Mouse (Mus musculus) lung, postnatal 0 days (tissue): ENCODE measurements around the gene Foxb2.

Experiments used
- CTCF ChIP-seq: IDR thresholded peaks from 2 replicates; pipeline ENCODE4 v1.5.1; 2016; ENCODE audit warnings: antibody characterized with exemption, mild to moderate bottlenecking
- EP300 ChIP-seq: IDR thresholded peaks from 2 replicates; pipeline ENCODE4 v1.6.1; 2016; ENCODE audit warnings: antibody characterized with exemption, mild to moderate bottlenecking, control low read depth

DNA sequence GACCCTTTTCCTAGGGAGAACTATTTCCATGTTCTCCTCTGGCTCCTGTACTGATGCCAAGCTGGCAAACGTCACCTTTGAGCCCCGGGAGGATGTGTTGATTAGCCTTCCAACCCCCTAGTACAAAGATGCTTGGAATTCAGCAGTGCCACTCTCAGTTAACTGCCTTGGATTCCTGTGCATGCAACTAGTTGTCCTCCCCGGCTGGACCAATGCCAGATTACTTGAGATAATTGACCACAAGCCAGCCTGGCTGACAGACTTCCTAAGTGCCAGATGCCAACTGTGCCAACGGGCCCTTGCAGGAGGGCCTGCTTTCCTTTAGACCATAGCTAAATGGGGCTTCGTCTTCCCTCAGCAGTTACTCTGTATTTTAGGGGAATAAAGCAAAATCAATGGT, 5.1 kb downstream of the Foxb2 start:
- TF ChIP-seq CTCF: no peak
- no peak for TF ChIP-seq EP300
